Mouse (Mus musculus) stomach, embryonic 14.5 days (tissue): ENCODE measurements at regions not wholly inside any gene's neighbourhood (a gene's known extent, or its start where the extent isn't known, plus 50 kb on each side); places are given as distances from the start of the nearest gene placed in this dataset.

Experiments used
- ATAC-seq: fragments of 200-750 bp; cut with Nextera tagmentation; 2 replicates; pipeline ENCODE4 v1.8.0; 2017; ENCODE audit warnings: low read depth, moderate TSS enrichment; ENCODE audit not compliant: insufficient number of reproducible peaks, insufficient read depth, low FRiP score
- H3K27ac ChIP-seq: fragments of 300-500 bp; sonication (generic); 2 replicates; pipeline ENCODE4 v1.5.1; 2014; ENCODE audit warnings: mild to moderate bottlenecking, low read length, moderate library complexity, mixed read lengths
- H3K27me3 ChIP-seq: fragments of 300-500 bp; sonication (generic); 2 replicates; pipeline ENCODE4 v1.6.1; 2014; ENCODE audit warnings: low read length, control low read depth, mixed read lengths; ENCODE audit not compliant: control insufficient read depth, insufficient read depth
- H3K36me3 ChIP-seq: fragments of 300-500 bp; sonication (generic); 2 replicates; pipeline ENCODE4 v1.6.1; 2014; ENCODE audit warnings: mild to moderate bottlenecking, control low read depth, low read length, moderate library complexity, mixed read lengths; ENCODE audit not compliant: control insufficient read depth, insufficient read depth
- H3K4me1 ChIP-seq: fragments of 300-500 bp; sonication (generic); 2 replicates; pipeline ENCODE4 v1.6.1; 2014; ENCODE audit warnings: low read length, control low read depth, mixed read lengths; ENCODE audit not compliant: control insufficient read depth, insufficient read depth
- H3K4me2 ChIP-seq: fragments of 300-500 bp; sonication (generic); replicated peaks from 2 replicates; pipeline ENCODE4 v1.6.1; 2014; ENCODE audit warnings: low read depth, low read length, control low read depth
- H3K4me3 ChIP-seq: fragments of 300-500 bp; sonication (generic); 2 replicates; pipeline ENCODE4 v1.5.1; 2014; ENCODE audit warnings: low read depth, low read length, control low read depth
- H3K9ac ChIP-seq: fragments of 300-500 bp; sonication (generic); replicated peaks from 2 replicates; pipeline ENCODE4 v1.6.1; 2014; ENCODE audit warnings: low read depth, mild to moderate bottlenecking, control low read depth, low read length, moderate library complexity, mixed read lengths
- H3K9me3 ChIP-seq: fragments of 300-500 bp; sonication (generic); 2 replicates; pipeline ENCODE4 v1.6.1; 2016; ENCODE audit warnings: low read depth, low read length, control low read depth; ENCODE audit not compliant: control insufficient read depth
- WGBS: fragments of 180-500 bp; shearing (Covaris S2); extraction: QIAGEN DNeasy Blood & Tissue Kit; methylation state at CpG from one replicate; pipeline ENCODE4 v1.1.7; 2014; 5-methylcytosine and 5-hydroxymethylcytosine counted together

GRCm38 (mm10) chr16:55555224-55555623, 257.4 kb upstream of the Zpld1 start:
- no peaks in the 10 kb centered on the region for H3K27me3 ChIP-seq
- no peak overlapping the region for H3K9ac ChIP-seq
- WGBS: 64% methylated on average over 6 of the region's 6 CpGs

GRCm38 (mm10) chr16:55553896-55554295, 256.1 kb upstream of the Zpld1 start:
- H3K9ac ChIP-seq: no peak overlapping the region
- 61% methylated on average over 4 of the region's 4 CpGs for WGBS

More at GRCm38 (mm10) chr16:55555224-55555623, 257.4 kb upstream of the Zpld1 start:
- H3K4me1 ChIP-seq: 0 out of 2 replicates have a peak, but pooled peaks cover 9% of the 10 kb centered on the region
- H3K36me3 ChIP-seq: no peaks in the 10 kb centered on the region
- no peak for ATAC-seq
- H3K27ac ChIP-seq: no peak overlapping the region
- no peak overlapping the region for H3K4me3 ChIP-seq
- no peak overlapping the region for H3K4me2 ChIP-seq
- H3K9me3 ChIP-seq: no peaks in the 10 kb centered on the region

GRCm38 (mm10) chr16:55551348-55551747, 253.6 kb upstream of the Zpld1 start:
- ATAC-seq: no peak
- no peak overlapping the region for H3K4me3 ChIP-seq
- H3K27ac ChIP-seq: no peak overlapping the region
- no peaks in the 10 kb centered on the region for H3K36me3 ChIP-seq
- H3K9ac ChIP-seq: no peak overlapping the region
- WGBS: 79% methylated on average over 1 of the region's 1 CpGs
- H3K4me2 ChIP-seq: no peak overlapping the region
- H3K27me3 ChIP-seq: no peaks in the 10 kb centered on the region
- peaks cover 12% of the 10 kb centered on the region; the same call in 1 of the 2 replicates for H3K4me1 ChIP-seq
- no peaks in the 10 kb centered on the region for H3K9me3 ChIP-seq

More at GRCm38 (mm10) chr16:55553896-55554295, 256.1 kb upstream of the Zpld1 start:
- Histone ChIP-seq H3K4me3 (no peak overlapping the region), H3K4me2 (no peak overlapping the region), H3K4me1 (0 out of 2 replicates have a peak, but pooled peaks cover 9% of the 10 kb centered on the region), H3K9me3 (no peaks in the 10 kb centered on the region), H3K27ac (no peak overlapping the region), H3K27me3 (no peaks in the 10 kb centered on the region), H3K36me3 (no peaks in the 10 kb centered on the region)
- ATAC-seq: no peak

- H3K36me3 ChIP-seq: no peaks in the 10 kb centered on the region
- ATAC-seq: no peak
- H3K4me2 ChIP-seq: no peak overlapping the region
- WGBS: 73% methylated on average over 4 of the region's 4 CpGs
- peaks cover 9% of the 10 kb centered on the region; the same call in 1 of the 2 replicates for H3K4me1 ChIP-seq
- H3K27me3 ChIP-seq: no peaks in the 10 kb centered on the region
- no peaks in the 10 kb centered on the region for H3K9me3 ChIP-seq
- H3K27ac ChIP-seq: no peak overlapping the region
- no peak overlapping the region for H3K9ac ChIP-seq
- no peak overlapping the region for H3K4me3 ChIP-seq
Measured at GRCm38 (mm10) chr16:55550649-55551312, 253.0 kb upstream of the Zpld1 start.

- Histone ChIP-seq H3K36me3 (no peaks in the 10 kb centered on the region), H3K27ac (no peak overlapping the region), H3K27me3 (no peaks in the 10 kb centered on the region), H3K9me3 (no peaks in the 10 kb centered on the region), H3K4me3 (no peak overlapping the region), H3K4me2 (no peak overlapping the region), H3K4me1 (peaks cover 3% of the 10 kb centered on the region; the same call in 1 of the 2 replicates), H3K9ac (no peak overlapping the region)
- whole genome bisulfite sequencing: 90% methylated on average over 2 of the region's 2 CpGs
- no peak for ATAC-seq
Measured at GRCm38 (mm10) chr16:55547095-55547494, 249.3 kb upstream of the Zpld1 start.

GRCm38 (mm10) chr16:55540336-55541015, 242.7 kb upstream of the Zpld1 start:
- Histone ChIP-seq H3K9ac (no peak overlapping the region), H3K4me1 (no peaks in the 10 kb centered on the region), H3K4me2 (no peak overlapping the region), H3K36me3 (no peaks in the 10 kb centered on the region), H3K9me3 (no peaks in the 10 kb centered on the region), H3K27me3 (no peaks in the 10 kb centered on the region), H3K27ac (no peak overlapping the region), H3K4me3 (no peak overlapping the region)
- 86% methylated on average over 3 of the region's 3 CpGs for WGBS
- no peak for ATAC-seq

- Histone ChIP-seq H3K4me1 (no peaks in the 10 kb centered on the region), H3K4me3 (no peak overlapping the region), H3K4me2 (no peak overlapping the region), H3K9ac (no peak overlapping the region), H3K27ac (no peak overlapping the region), H3K36me3 (no peaks in the 10 kb centered on the region), H3K27me3 (no peaks in the 10 kb centered on the region), H3K9me3 (no peaks in the 10 kb centered on the region)
- WGBS: 51% methylated on average over 1 of the region's 1 CpGs
- no peak for ATAC-seq
Measured at GRCm38 (mm10) chr16:55539179-55539578, 241.4 kb upstream of the Zpld1 start.

- H3K9me3 ChIP-seq: no peaks in the 10 kb centered on the region
- ATAC-seq: no peak
- no peaks in the 10 kb centered on the region for H3K36me3 ChIP-seq
- no peak overlapping the region for H3K27ac ChIP-seq
- H3K4me2 ChIP-seq: no peak overlapping the region
- 82% methylated on average over 5 of the region's 5 CpGs for WGBS
- H3K4me1 ChIP-seq: no peaks in the 10 kb centered on the region
- H3K27me3 ChIP-seq: no peaks in the 10 kb centered on the region
- no peak overlapping the region for H3K4me3 ChIP-seq
- H3K9ac ChIP-seq: no peak overlapping the region
Measured at GRCm38 (mm10) chr16:55537548-55537947, 239.8 kb upstream of the Zpld1 start.
